Mouse (Mus musculus) ES-E14 (cell line): ENCODE results near the gene Sim1. TPM values are rescaled to one million over a fixed set of nuclear protein-coding genes. Genes with fewer than 3 reads are reported as not detected.
A peak's percentile ranks its signal among the peaks of the same experiment; 100 is the strongest.

ENCODE experiments used
- DNase-seq: peaks from one replicate; pipeline ENCODE4 v3.0.0-alpha.2; 2013; ENCODE audit warnings: low read depth, low spot score
- H3K27ac ChIP-seq: 2 replicates; pipeline ENCODE4 v1.5.1; 2012; ENCODE audit warnings: low read depth, mild to moderate bottlenecking, low read length, moderate library complexity, mixed read lengths; ENCODE audit not compliant: poor library complexity, insufficient read depth, severe bottlenecking
- H3K36me3 ChIP-seq: 2 replicates; pipeline ENCODE4 v1.6.1; 2012; ENCODE audit warnings: mild to moderate bottlenecking, low read length, moderate library complexity, mixed read lengths; ENCODE audit not compliant: control insufficient read depth, poor library complexity, insufficient read depth, severe bottlenecking
- H3K4me1 ChIP-seq, 2 experiments: fragments of 150-350 bp in 1 of 2; sonication (generic) in 1 of 2; 2 replicates each; pipeline ENCODE4 v1.6.1; 2012; ENCODE audit warnings: low read length in 2 of 2, mild to moderate bottlenecking in 1 of 2, mixed read lengths in 1 of 2; ENCODE audit not compliant: control insufficient read depth in 2 of 2, insufficient read depth in 2 of 2, poor library complexity in 1 of 2
- H3K4me3 ChIP-seq, 2 experiments: fragments of 150-350 bp in 1 of 2; sonication (generic) in 1 of 2; 2 replicates each; pipeline ENCODE4 v1.5.1; 2012; ENCODE audit warnings: low read length in 2 of 2, low read depth in 1 of 2, mild to moderate bottlenecking in 1 of 2, mixed read lengths in 1 of 2; ENCODE audit not compliant: insufficient read depth in 1 of 2, poor library complexity in 1 of 2, severe bottlenecking in 1 of 2
- H3K9ac ChIP-seq: 2 replicates; pipeline ENCODE4 v1.6.1; 2012; ENCODE audit warnings: low read depth, mild to moderate bottlenecking, low read length, mixed read lengths; ENCODE audit not compliant: poor library complexity, insufficient read depth, severe bottlenecking
- H3K9me3 ChIP-seq: fragments of 150-350 bp; sonication (generic); 2 replicates; pipeline ENCODE4 v1.6.1; 2012; ENCODE audit warnings: low read depth, mild to moderate bottlenecking, low read length; ENCODE audit not compliant: control insufficient read depth, insufficient read depth
- CHD2 ChIP-seq: IDR thresholded peaks from 2 replicates; pipeline ENCODE4 v1.6.1; 2014; ENCODE audit warnings: mild to moderate bottlenecking, low read depth, low read length, inconsistent platforms
- HCFC1 ChIP-seq: IDR thresholded peaks from 2 replicates; pipeline ENCODE4 v1.6.1; 2012; ENCODE audit warnings: low read length, inconsistent platforms, borderline replicate concordance; ENCODE audit not compliant: insufficient read depth
- MAFK ChIP-seq: IDR thresholded peaks from 2 replicates; pipeline ENCODE4 v1.6.1; 2014; ENCODE audit warnings: mild to moderate bottlenecking, low read depth, low read length, inconsistent platforms; ENCODE audit not compliant: insufficient read depth
- ZC3H11A ChIP-seq: IDR thresholded peaks from 2 replicates; pipeline ENCODE4 v1.6.1; 2012; ENCODE audit warnings: low read depth, mild to moderate bottlenecking, inconsistent platforms, low read length, borderline replicate concordance
- ZNF384 ChIP-seq: IDR thresholded peaks from 2 replicates; pipeline ENCODE4 v1.6.1; 2012; ENCODE audit warnings: low read depth, low read length, inconsistent platforms
- in situ Hi-C, 2 experiments: fragments of 600-800 bp; cut with MboI; formaldehyde crosslinking; loops; one replicate each; pipeline ENCODE4 v1.15.1; 2025; ENCODE audit warnings: low sequenced_read_pairs in 2 of 2, inconsistent platforms in 1 of 2; ENCODE audit not compliant: unreplicated experiment in 2 of 2
- total RNA-seq: library from RNA; depleted of rRNA; stranded (reverse); fragments of 300-350 nt; gene quantifications from 2 replicates; pipeline ENCODE4 v1.2.3, GENCODE M21; 2012

Gene Sim1
- total RNA-seq, 1 experiment, result 0.13 TPM

GRCm38 (mm10) chr10:50900746-50901600 lies 6.4 kb downstream of the Sim1 start:
- DNase-seq, result no peak
- TF ChIP-seq HCFC1 (no peak), CHD2 (no peak), ZC3H11A (no peak), MAFK (no peak), ZNF384 (no peak)
- H3K36me3 ChIP-seq, result no peaks in the 10 kb centered on the region
- H3K4me3 ChIP-seq, result peak overlapping the region; percentile 4 to 24; a peak in 3 of 4 replicates
- in situ Hi-C loops, result no loop called here
- H3K9ac ChIP-seq, result peak overlapping the region; percentile 33
- H3K9me3 ChIP-seq, result no peaks in the 10 kb centered on the region
- H3K4me1 ChIP-seq, result peaks cover 0 to 7% of the 10 kb centered on the region in 2 experiments; a peak in 2 of 4 replicates
- no peak overlapping the region for H3K27ac ChIP-seq

GRCm38 (mm10) chr10:50901601-50902475 lies 7.3 kb downstream of the Sim1 start:
- no peak for TF ChIP-seq ZC3H11A
- no peak for TF ChIP-seq MAFK
- no peak for TF ChIP-seq ZNF384
- TF ChIP-seq HCFC1, result no peak
- TF ChIP-seq CHD2, result no peak
- no peak for DNase-seq
- Histone ChIP-seq H3K4me3 (no peak overlapping the region), H3K4me1 (peaks cover 0 to 7% of the 10 kb centered on the region in 2 experiments; a peak in 2 of 4 replicates), H3K36me3 (no peaks in the 10 kb centered on the region), H3K9me3 (no peaks in the 10 kb centered on the region), H3K27ac (no peak overlapping the region), H3K9ac (no peak overlapping the region)
- in situ Hi-C loops, result no loop called here

GRCm38 (mm10) chr10:50902741-50903715 lies 8.5 kb downstream of the Sim1 start:
- TF ChIP-seq CHD2 (no peak), MAFK (no peak), HCFC1 (no peak), ZNF384 (no peak), ZC3H11A (no peak)
- DNase-seq, result no peak
- Histone ChIP-seq H3K36me3 (no peaks in the 10 kb centered on the region), H3K9ac (no peak overlapping the region), H3K27ac (no peak overlapping the region), H3K4me1 (peaks cover 0 to 7% of the 10 kb centered on the region in 2 experiments; a peak in 2 of 4 replicates), H3K9me3 (no peaks in the 10 kb centered on the region), H3K4me3 (peak overlapping the region in 1 of 2 experiments; percentile 23; a peak in 2 of 4 replicates)
- in situ Hi-C loops, result no loop called here
